Mouse (Mus musculus): ENCODE data around the gene Slc44a5. TPM values are rescaled to one million over a fixed set of nuclear protein-coding genes. Genes with fewer than 3 reads are reported as not detected.
"Not testable (repeated sequence)": the region's sequence is repeated elsewhere in the genome, so short reads cannot be mapped to it uniquely, and the experiment has no call there.

The Slc44a5 gene
- total RNA-seq, 2 experiments from 2014 or later = 0.47 to 0.53 TPM

- DNase-seq = no peak
- intact Hi-C loops (cut with DNase I; ENCODE audit: low total_unique reads) = no loop called here
Observed at GRCm38 (mm10) chr3:154200422-154200828, 227.2 kb downstream of the Slc44a5 start.

GRCm38 (mm10) chr3:154201796-154202195 is 228.6 kb downstream of the Slc44a5 start:
- DNase-seq = no peak
- intact Hi-C loops (cut with DNase I; ENCODE audit: low total_unique reads) = no loop called here

- DNase-seq = no peak
- intact Hi-C loops (cut with DNase I; ENCODE audit: low total_unique reads) = no loop called here
Observed at GRCm38 (mm10) chr3:154202383-154202782, 229.1 kb downstream of the Slc44a5 start.

- intact Hi-C loops (cut with DNase I; ENCODE audit: low total_unique reads) = no loop called here
- DNase-seq = no peak
Observed at GRCm38 (mm10) chr3:154208479-154208878, 235.2 kb downstream of the Slc44a5 start.

GRCm38 (mm10) chr3:154209201-154209754 is 236.0 kb downstream of the Slc44a5 start:
- intact Hi-C loops (cut with DNase I; ENCODE audit: low total_unique reads) = no loop called here
- no peak for DNase-seq

- DNase-seq = no peak
- intact Hi-C loops (cut with DNase I; ENCODE audit: low total_unique reads) = no loop called here
Observed at GRCm38 (mm10) chr3:154209776-154210430, 236.7 kb downstream of the Slc44a5 start.

GRCm38 (mm10) chr3:154210431-154211055 is 237.3 kb downstream of the Slc44a5 start:
- intact Hi-C loops (cut with DNase I; ENCODE audit: low total_unique reads) = no loop called here
- DNase-seq = no peak

- intact Hi-C loops (cut with DNase I; ENCODE audit: low total_unique reads) = no loop called here
Observed at GRCm38 (mm10) chr3:154212551-154212950, 239.3 kb downstream of the Slc44a5 start.

GRCm38 (mm10) chr3:154215309-154215708 is 242.1 kb downstream of the Slc44a5 start:
- intact Hi-C loops (cut with DNase I; ENCODE audit: low total_unique reads) = no loop called here
- no peak for DNase-seq

More at GRCm38 (mm10) chr3:154212551-154212950, 239.3 kb downstream of the Slc44a5 start:
- DNase-seq = no peak

- intact Hi-C loops (cut with DNase I; ENCODE audit: low total_unique reads) = no loop called here
- DNase-seq = no peak
Observed at GRCm38 (mm10) chr3:154215779-154216178, 242.5 kb downstream of the Slc44a5 start.

GRCm38 (mm10) chr3:154222141-154222591 is 248.9 kb downstream of the Slc44a5 start:
- intact Hi-C loops (cut with DNase I; ENCODE audit: low total_unique reads) = loop anchor here (5.0 kb wide), 1 partner anchor 260 kb away; no protein-coding TSS in a partner anchor
- DNase-seq = no peak

GRCm38 (mm10) chr3:154222688-154223087 is 249.5 kb downstream of the Slc44a5 start:
- DNase-seq = no peak
- intact Hi-C loops (cut with DNase I; ENCODE audit: low total_unique reads) = loop anchor here (5.0 kb wide), 1 partner anchor 260 kb away; no protein-coding TSS in a partner anchor

GRCm38 (mm10) chr3:154226100-154226752 is 253.0 kb downstream of the Slc44a5 start:
- intact Hi-C loops (cut with DNase I; ENCODE audit: low total_unique reads) = loop anchor here (5.0 kb wide), 1 partner anchor 244 kb away; no protein-coding TSS in a partner anchor
- peak; percentile 47 for DNase-seq

- intact Hi-C loops (cut with DNase I; ENCODE audit: low total_unique reads) = no loop called here
- no peak for DNase-seq
Observed at GRCm38 (mm10) chr3:154244932-154245331, 271.7 kb downstream of the Slc44a5 start.

- no peak for DNase-seq
- intact Hi-C loops (cut with DNase I; ENCODE audit: low total_unique reads) = no loop called here
Observed at GRCm38 (mm10) chr3:154251486-154251885, 278.2 kb downstream of the Slc44a5 start.

GRCm38 (mm10) chr3:154252219-154252618 is 279.0 kb downstream of the Slc44a5 start:
- no peak for DNase-seq
- intact Hi-C loops (cut with DNase I; ENCODE audit: low total_unique reads) = no loop called here

- DNase-seq; intact Hi-C loops (cut with DNase I; ENCODE audit: low total_unique reads): not testable (repeated sequence)
Observed at GRCm38 (mm10) chr3:154254187-154254586, 281.0 kb downstream of the Slc44a5 start.

- intact Hi-C loops (cut with DNase I; ENCODE audit: low total_unique reads) = no loop called here
- no peak for DNase-seq
Observed at GRCm38 (mm10) chr3:154257312-154257711, 284.1 kb downstream of the Slc44a5 start.

GRCm38 (mm10) chr3:154268313-154268712 is 295.1 kb downstream of the Slc44a5 start:
- DNase-seq = no peak
- intact Hi-C loops (cut with DNase I; ENCODE audit: low total_unique reads) = no loop called here

- peak; percentile 64 for DNase-seq
- intact Hi-C loops (cut with DNase I; ENCODE audit: low total_unique reads) = loop anchor here (1.0 kb wide), 1 partner anchor 301 kb away; no protein-coding TSS in a partner anchor
Observed at GRCm38 (mm10) chr3:154269757-154270366, 296.6 kb downstream of the Slc44a5 start.

Measured in gastrocnemius, postnatal 14 days (tissue).